Mouse (Mus musculus) G1E (cell line): Measurements from ENCODE around the gene Ubap2.

ENCODE experiments used
- CTCF ChIP-seq: IDR thresholded peaks from 2 replicates; pipeline ENCODE4 v1.5.1; 2012; ENCODE audit warnings: low read depth, low read length, inconsistent platforms, mixed read lengths
- GATA1 ChIP-seq: IDR thresholded peaks from 2 replicates; pipeline ENCODE4 v1.6.1; 2012; ENCODE audit warnings: borderline replicate concordance, low read length, inconsistent platforms, mixed read lengths
- POLR2AphosphoS5 ChIP-seq: IDR thresholded peaks from 2 replicates; pipeline ENCODE4 v1.6.1; 2012; ENCODE audit warnings: low read depth, low read length, inconsistent platforms; ENCODE audit not compliant: insufficient replicate concordance

DNA sequence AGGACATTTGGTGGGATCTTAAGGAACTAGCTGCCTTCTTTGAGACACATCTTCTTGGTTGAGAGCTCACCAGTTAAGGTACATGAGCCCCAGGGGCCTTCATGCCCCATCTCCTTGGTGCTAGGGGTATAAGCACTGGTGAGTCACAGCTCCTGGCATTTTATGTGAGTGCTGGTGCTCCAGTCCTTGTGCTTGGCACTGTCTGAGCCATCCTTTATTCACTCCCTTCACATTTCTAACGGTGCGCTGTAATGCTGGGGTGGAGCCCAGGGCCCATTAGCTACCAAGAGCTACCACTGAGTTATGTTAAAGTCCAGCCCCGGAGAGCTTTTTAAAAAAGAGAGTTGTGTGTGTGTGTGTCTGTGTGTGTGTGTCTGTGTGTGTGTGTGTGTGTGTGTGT, 121.8 kb downstream of the Ubap2 start:
- TF ChIP-seq CTCF = no peak
- TF ChIP-seq POLR2AphosphoS5 = no peak
- TF ChIP-seq GATA1 = no peak
